Mouse (Mus musculus): ENCODE measurements around the gene Itgb6. TPM values are rescaled to one million over a fixed set of nuclear protein-coding genes. Genes with fewer than 3 reads are reported as not detected.

The Itgb6 gene
- polyA plus RNA-seq, 1 experiment = 11.7 TPM

DNA sequence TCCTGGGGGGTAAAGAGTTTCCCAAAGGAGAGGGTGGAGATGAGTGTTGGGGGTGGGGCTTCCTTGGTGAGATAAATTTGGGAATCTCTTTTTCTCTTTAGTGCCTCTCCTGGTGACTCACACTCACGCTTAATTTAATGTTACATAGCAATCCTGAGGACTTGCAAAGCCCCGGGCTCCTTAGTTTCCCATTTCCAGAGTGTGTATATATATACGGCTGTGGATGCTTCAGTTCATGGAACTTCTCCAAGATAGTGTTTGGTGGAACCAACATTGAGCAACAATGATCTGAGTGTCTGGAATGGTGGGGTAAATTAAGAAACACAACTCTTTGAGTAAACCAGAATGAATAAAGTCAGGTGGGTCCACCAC lies 108.6 kb downstream of the Itgb6 start:
- H3K36me3 ChIP-seq (ENCODE audit: control insufficient read depth, insufficient read depth, low read length) = peaks cover 14% of the 10 kb centered on the region
- H3K4me3 ChIP-seq (ENCODE audit: low read depth, low read length) = no peak overlapping the region
- TF ChIP-seq POLR2A (IDR thresholded peaks at IDR 0.05; ENCODE audit: low read depth, low read length) (no peak), CTCF (IDR thresholded peaks at IDR 0.05; ENCODE audit: extremely low read depth, insufficient read length, insufficient replicate concordance, low read depth, low read length) (no peak)
- H3K27ac ChIP-seq (ENCODE audit: insufficient read depth, low read depth, low read length) = no peak overlapping the region
- no peaks in the 10 kb centered on the region for H3K27me3 ChIP-seq (ENCODE audit: control insufficient read depth, insufficient read depth, low read length)
- 80% methylated on average over 3 of the region's 3 CpGs for WGBS
- no peaks in the 10 kb centered on the region for H3K4me1 ChIP-seq (ENCODE audit: control insufficient read depth, insufficient read depth, insufficient read length, low read length)

DNA sequence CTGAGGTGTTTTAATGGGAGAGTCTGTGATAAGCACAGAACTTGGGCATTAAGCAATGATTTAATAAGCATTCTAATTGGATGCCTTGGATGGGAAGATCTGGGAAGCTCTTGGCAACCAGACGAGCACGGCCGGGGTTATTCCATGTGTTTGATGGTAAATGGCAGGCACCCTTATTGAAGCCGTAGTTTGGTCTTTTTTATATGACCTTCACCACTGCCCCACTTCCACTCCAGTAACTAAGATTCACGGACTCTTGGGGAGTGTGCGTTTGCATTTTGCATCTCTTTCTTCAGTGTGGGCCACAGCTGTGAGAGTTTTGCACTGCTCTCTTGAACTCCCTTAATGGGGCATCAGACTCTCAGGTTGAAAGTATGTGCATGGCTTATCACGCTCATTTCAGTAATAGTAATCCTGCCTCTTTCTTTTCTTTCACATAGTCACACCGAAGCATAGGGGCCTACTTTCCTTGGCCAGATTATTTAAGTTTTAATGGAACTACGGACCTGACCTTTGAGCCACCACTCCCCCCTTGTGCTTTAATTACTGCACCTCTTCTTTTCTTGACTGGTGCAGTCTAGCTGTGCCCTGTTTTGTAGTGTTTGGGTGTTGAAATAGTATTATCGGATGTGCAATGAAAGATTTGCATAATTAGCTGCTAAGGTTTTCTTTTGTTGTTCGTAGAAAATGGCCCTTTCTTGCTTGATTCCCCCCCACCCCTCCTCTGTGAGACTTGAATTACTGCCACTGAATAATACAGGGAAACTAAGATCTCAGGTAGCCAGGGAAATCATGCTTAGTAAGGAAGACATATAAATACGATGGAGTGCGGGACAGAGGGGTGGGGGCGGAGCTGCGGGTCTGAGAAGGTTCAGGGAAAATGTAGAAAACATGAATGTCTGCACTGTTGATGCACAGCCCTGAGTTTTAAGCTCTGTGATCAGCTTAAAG lies 109.3 kb downstream of the Itgb6 start:
- WGBS = 76% methylated on average over 15 of the region's 15 CpGs

DNA sequence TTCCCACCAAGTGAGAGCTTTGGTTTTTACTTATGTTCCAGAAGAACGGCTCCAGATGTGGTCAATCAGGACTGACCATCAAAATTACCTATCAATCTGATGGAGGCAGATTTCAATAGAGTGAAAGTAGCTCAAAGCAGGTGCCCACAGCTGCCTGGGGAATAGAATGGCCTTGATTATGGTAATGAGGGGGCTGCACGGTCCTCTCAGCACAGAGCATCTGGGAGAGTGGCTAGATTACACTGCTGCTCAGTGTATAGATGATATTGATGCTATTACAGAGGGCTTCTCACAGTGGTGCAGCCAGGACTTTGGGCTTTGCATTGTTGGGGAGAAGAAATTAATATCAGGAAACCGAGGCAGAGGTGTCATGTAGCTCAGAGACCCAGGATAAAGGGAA lies 110.8 kb downstream of the Itgb6 start:
- 81% methylated on average over 3 of the region's 3 CpGs for WGBS
- Histone ChIP-seq H3K4me1 (ENCODE audit: control insufficient read depth, insufficient read depth, insufficient read length, low read length) (no peaks in the 10 kb centered on the region), H3K27me3 (ENCODE audit: control insufficient read depth, insufficient read depth, low read length) (no peaks in the 10 kb centered on the region), H3K27ac (ENCODE audit: insufficient read depth, low read depth, low read length) (no peak overlapping the region), H3K4me3 (ENCODE audit: low read depth, low read length) (no peak overlapping the region), H3K36me3 (ENCODE audit: control insufficient read depth, insufficient read depth, low read length) (peaks cover 10% of the 10 kb centered on the region)
- no peak for TF ChIP-seq CTCF (IDR thresholded peaks at IDR 0.05; ENCODE audit: extremely low read depth, insufficient read length, insufficient replicate concordance, low read depth, low read length)
- no peak for TF ChIP-seq POLR2A (IDR thresholded peaks at IDR 0.05; ENCODE audit: low read depth, low read length)

More for the DNA sequence above, 109.3 kb downstream of the Itgb6 start:
- Histone ChIP-seq H3K4me1 (ENCODE audit: control insufficient read depth, insufficient read depth, insufficient read length, low read length) (no peaks in the 10 kb centered on the region), H3K27me3 (ENCODE audit: control insufficient read depth, insufficient read depth, low read length) (no peaks in the 10 kb centered on the region), H3K36me3 (ENCODE audit: control insufficient read depth, insufficient read depth, low read length) (peaks cover 14% of the 10 kb centered on the region), H3K27ac (ENCODE audit: insufficient read depth, low read depth, low read length) (no peak overlapping the region), H3K4me3 (ENCODE audit: low read depth, low read length) (no peak overlapping the region)
- TF ChIP-seq POLR2A (IDR thresholded peaks at IDR 0.05; ENCODE audit: low read depth, low read length) = no peak
- TF ChIP-seq CTCF (IDR thresholded peaks at IDR 0.05; ENCODE audit: extremely low read depth, insufficient read length, insufficient replicate concordance, low read depth, low read length) = no peak

DNA sequence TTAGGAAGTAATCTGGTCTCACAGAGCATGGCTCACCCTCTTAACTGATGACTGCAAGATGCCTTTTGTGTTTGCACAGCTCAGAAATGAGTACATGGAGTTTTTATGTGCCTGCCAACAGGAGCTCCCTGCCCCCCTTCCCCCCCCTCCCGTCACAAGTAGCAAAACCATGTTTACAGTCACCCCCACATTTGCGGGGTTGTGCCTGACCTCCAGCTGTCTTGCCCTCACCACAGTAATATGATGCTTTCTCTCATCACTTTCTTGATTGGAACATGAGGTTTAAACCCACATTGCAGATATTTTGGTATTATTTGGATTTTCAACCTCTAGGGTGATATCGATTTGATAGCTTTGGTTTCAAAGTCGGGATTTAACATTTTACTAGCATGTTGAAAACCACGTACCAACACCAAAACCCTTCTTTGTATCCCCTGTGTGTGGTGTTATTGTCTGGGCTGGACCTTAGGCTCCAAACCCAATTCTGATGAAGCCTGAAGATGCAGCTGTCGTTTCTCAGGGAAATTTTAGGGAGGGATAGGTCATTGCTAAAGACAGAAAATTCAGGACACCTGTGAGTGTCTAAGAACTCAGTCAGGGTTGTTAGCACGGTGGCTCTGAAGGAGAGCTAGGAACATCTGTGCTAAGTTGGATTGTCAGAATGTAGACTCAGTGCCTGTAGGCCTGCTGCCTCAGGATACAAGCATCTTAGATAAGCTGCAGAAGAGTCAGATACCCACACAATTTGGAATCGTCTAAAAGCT lies 112.8 kb downstream of the Itgb6 start:
- H3K27me3 ChIP-seq (ENCODE audit: control insufficient read depth, insufficient read depth, low read length) = no peaks in the 10 kb centered on the region
- H3K4me1 ChIP-seq (ENCODE audit: control insufficient read depth, insufficient read depth, insufficient read length, low read length) = no peaks in the 10 kb centered on the region
- TF ChIP-seq POLR2A (IDR thresholded peaks at IDR 0.05; ENCODE audit: low read depth, low read length) (no peak), CTCF (IDR thresholded peaks at IDR 0.05; ENCODE audit: extremely low read depth, insufficient read length, insufficient replicate concordance, low read depth, low read length) (no peak)
- H3K27ac ChIP-seq (ENCODE audit: insufficient read depth, low read depth, low read length) = no peak overlapping the region
- WGBS = 83% methylated on average over 8 of the region's 8 CpGs
- H3K4me3 ChIP-seq (ENCODE audit: low read depth, low read length) = no peak overlapping the region
- H3K36me3 ChIP-seq (ENCODE audit: control insufficient read depth, insufficient read depth, low read length) = peaks cover 6% of the 10 kb centered on the region

DNA sequence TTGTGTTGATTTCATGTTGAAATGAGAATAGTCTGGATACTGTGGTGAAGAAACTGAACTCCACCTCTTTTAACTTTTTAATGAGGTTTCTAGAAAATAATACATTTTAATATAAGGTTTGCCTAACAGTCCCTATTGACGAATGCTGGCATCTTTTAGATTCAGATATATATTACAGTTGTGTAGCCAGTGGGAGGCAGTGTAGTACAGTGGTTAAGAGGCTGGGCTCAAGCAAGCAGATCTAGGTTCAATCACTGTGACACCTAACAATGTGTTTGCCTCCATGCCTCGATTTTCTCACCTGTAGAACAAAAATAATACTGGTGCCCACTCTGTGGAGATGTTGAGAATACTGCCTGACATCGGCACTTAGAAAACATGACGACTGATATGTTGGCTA lies 114.5 kb downstream of the Itgb6 start:
- Histone ChIP-seq H3K4me3 (ENCODE audit: low read depth, low read length) (no peak overlapping the region), H3K4me1 (ENCODE audit: control insufficient read depth, insufficient read depth, insufficient read length, low read length) (no peaks in the 10 kb centered on the region), H3K27me3 (ENCODE audit: control insufficient read depth, insufficient read depth, low read length) (no peaks in the 10 kb centered on the region), H3K27ac (ENCODE audit: insufficient read depth, low read depth, low read length) (no peak overlapping the region), H3K36me3 (ENCODE audit: control insufficient read depth, insufficient read depth, low read length) (peaks cover 4% of the 10 kb centered on the region)
- 71% methylated on average over 4 of the region's 4 CpGs for WGBS
- TF ChIP-seq POLR2A (IDR thresholded peaks at IDR 0.05; ENCODE audit: low read depth, low read length) = no peak
- no peak for TF ChIP-seq CTCF (IDR thresholded peaks at IDR 0.05; ENCODE audit: extremely low read depth, insufficient read length, insufficient replicate concordance, low read depth, low read length)

DNA sequence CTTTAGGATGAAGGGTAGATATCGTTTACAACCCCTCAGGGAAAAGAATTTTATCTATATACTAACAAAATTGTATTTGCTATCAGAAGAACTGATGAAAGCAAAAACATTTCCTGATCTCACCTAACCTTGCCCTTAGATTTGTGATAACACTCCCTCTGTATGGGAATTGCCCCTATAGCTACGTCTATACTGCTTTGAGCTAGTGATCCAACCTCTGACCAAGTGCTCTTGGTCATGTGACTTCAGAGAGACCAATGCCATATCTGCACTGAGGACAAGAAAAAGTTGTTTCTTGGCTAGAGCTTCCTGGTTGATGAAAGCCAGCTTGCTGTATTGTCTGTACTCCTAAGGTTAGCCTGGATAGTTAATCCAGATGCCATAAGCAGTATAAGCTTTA lies 121.1 kb downstream of the Itgb6 start:
- H3K27ac ChIP-seq (ENCODE audit: insufficient read depth, low read depth, low read length) = no peak overlapping the region
- no peak overlapping the region for H3K4me3 ChIP-seq (ENCODE audit: low read depth, low read length)
- TF ChIP-seq POLR2A (IDR thresholded peaks at IDR 0.05; ENCODE audit: low read depth, low read length) (no peak), CTCF (IDR thresholded peaks at IDR 0.05; ENCODE audit: extremely low read depth, insufficient read length, insufficient replicate concordance, low read depth, low read length) (no peak)
- H3K36me3 ChIP-seq (ENCODE audit: control insufficient read depth, insufficient read depth, low read length) = peaks cover 7% of the 10 kb centered on the region
- no peaks in the 10 kb centered on the region for H3K4me1 ChIP-seq (ENCODE audit: control insufficient read depth, insufficient read depth, insufficient read length, low read length)
- no peaks in the 10 kb centered on the region; the same call in 1 of the 2 replicates for H3K27me3 ChIP-seq (ENCODE audit: control insufficient read depth, insufficient read depth, low read length)
- 38% methylated on average over 2 of the region's 2 CpGs for WGBS

DNA sequence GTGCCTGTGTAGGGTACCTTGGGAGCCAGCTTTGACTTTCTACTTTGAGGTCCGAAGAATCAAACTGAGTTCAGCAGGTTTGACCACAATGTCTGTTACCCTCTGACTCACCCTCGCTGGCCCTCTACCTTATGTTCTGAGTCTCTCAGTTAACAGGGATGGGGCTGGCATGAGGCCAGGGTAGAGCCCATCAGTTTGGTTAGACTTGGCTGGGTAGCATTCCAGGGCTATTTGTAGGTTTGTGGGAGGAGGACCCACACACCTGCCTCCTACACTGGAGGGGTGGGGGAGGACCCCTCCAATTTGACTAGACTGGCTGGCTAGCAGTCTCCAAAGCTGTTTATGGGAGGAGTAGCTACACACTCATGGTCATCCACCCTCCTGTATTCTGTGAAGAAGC lies 121.6 kb downstream of the Itgb6 start:
- no peak overlapping the region for H3K4me3 ChIP-seq (ENCODE audit: low read depth, low read length)
- 85% methylated on average over 2 of the region's 2 CpGs for WGBS
- H3K27me3 ChIP-seq (ENCODE audit: control insufficient read depth, insufficient read depth, low read length) = no peaks in the 10 kb centered on the region; the same call in 1 of the 2 replicates
- TF ChIP-seq CTCF (IDR thresholded peaks at IDR 0.05; ENCODE audit: extremely low read depth, insufficient read length, insufficient replicate concordance, low read depth, low read length) = no peak
- H3K4me1 ChIP-seq (ENCODE audit: control insufficient read depth, insufficient read depth, insufficient read length, low read length) = no peaks in the 10 kb centered on the region
- H3K27ac ChIP-seq (ENCODE audit: insufficient read depth, low read depth, low read length) = no peak overlapping the region
- H3K36me3 ChIP-seq (ENCODE audit: control insufficient read depth, insufficient read depth, low read length) = peaks cover 7% of the 10 kb centered on the region

All from small intestine, adult 2 months (tissue).